Mouse (Mus musculus) heart, postnatal 0 days (tissue): ENCODE measurements around the gene Stx19. TPM values are rescaled to one million over a fixed set of nuclear protein-coding genes. Genes with fewer than 3 reads are reported as not detected.

Experiments
- ATAC-seq: fragments of 200-750 bp; cut with Nextera tagmentation; 2 replicates; pipeline ENCODE4 v1.8.0; 2017; ENCODE audit warnings: low read depth, moderate number of reproducible peaks, moderate library complexity; ENCODE audit not compliant: insufficient read depth
- DNase-seq: peaks from one replicate; pipeline ENCODE4 v3.0.0-alpha.2; 2016; ENCODE audit warnings: low spot score
- H3K27ac ChIP-seq: fragments of 300-500 bp; sonication (generic); 2 replicates; pipeline ENCODE4 v1.5.1; 2014; ENCODE audit warnings: low read depth, mild to moderate bottlenecking
- H3K27me3 ChIP-seq: fragments of 300-500 bp; sonication (generic); 2 replicates; pipeline ENCODE4 v1.6.1; 2014; ENCODE audit warnings: low read length, mixed read lengths; ENCODE audit not compliant: control insufficient read depth, insufficient read depth
- H3K36me3 ChIP-seq: fragments of 300-500 bp; sonication (generic); replicated peaks from 2 replicates; pipeline ENCODE4 v1.6.1; 2014; ENCODE audit warnings: low read length, mixed read lengths; ENCODE audit not compliant: control insufficient read depth, insufficient read depth
- H3K4me1 ChIP-seq: fragments of 300-500 bp; sonication (generic); 2 replicates; pipeline ENCODE4 v1.6.1; 2014; ENCODE audit warnings: antibody characterized with exemption; ENCODE audit not compliant: control insufficient read depth, insufficient read depth
- H3K4me2 ChIP-seq: fragments of 300-500 bp; sonication (generic); 2 replicates; pipeline ENCODE4 v1.6.1; 2014; ENCODE audit warnings: low read depth, mild to moderate bottlenecking, low read length, moderate library complexity
- H3K4me3 ChIP-seq: fragments of 300-500 bp; sonication (generic); 2 replicates; pipeline ENCODE4 v1.5.1; 2014; ENCODE audit warnings: low read depth, low read length
- H3K9ac ChIP-seq: fragments of 300-500 bp; sonication (generic); replicated peaks from 2 replicates; pipeline ENCODE4 v1.6.1; 2014; ENCODE audit warnings: low read depth, low read length, mixed read lengths
- H3K9me3 ChIP-seq: fragments of 300-500 bp; sonication (generic); replicated peaks from 2 replicates; pipeline ENCODE4 v1.6.1; 2016; ENCODE audit warnings: low read length; ENCODE audit not compliant: control insufficient read depth
- CTCF ChIP-seq: IDR thresholded peaks from 2 replicates; pipeline ENCODE4 v1.5.1; 2016; ENCODE audit warnings: antibody characterized with exemption, control low read depth, low read depth
- EP300 ChIP-seq: IDR thresholded peaks from 2 replicates; pipeline ENCODE4 v1.6.1; 2016; ENCODE audit warnings: antibody characterized with exemption, low read depth
- WGBS: fragments of 180-500 bp; shearing (Covaris S2); extraction: QIAGEN DNeasy Blood & Tissue Kit; methylation state at CpG from one replicate; pipeline ENCODE4 v1.1.7; 2014; 5-methylcytosine and 5-hydroxymethylcytosine counted together
- polyA plus RNA-seq: library from polyadenylated mRNA; unstranded; fragments of >200 nt; fragmentation: Nextera tagmentation; extraction: Ambion mirVana; gene quantifications from 2 replicates; pipeline ENCODE4 v1.2.1, GENCODE M21; 2015
- total RNA-seq: library from RNA; depleted of rRNA; stranded (reverse); fragments of >200 nt; gene quantifications from 2 replicates; pipeline ENCODE4 v1.2.3, GENCODE M21; 2014; ENCODE audit warnings: low replicate concordance

Gene Stx19
- total and polyA plus RNA-seq, 2 experiments from 2014 or later, result 0.07 TPM; not detected in 1

GRCm38 (mm10) chr16:62807249-62807979, 7.1 kb upstream of the Stx19 start:
- ATAC-seq (peak; percentile 51), DNase-seq (no peak)
- TF ChIP-seq EP300 (no peak), CTCF (no peak)
- Histone ChIP-seq H3K27me3 (no peaks in the 10 kb centered on the region), H3K4me1 (no peaks in the 10 kb centered on the region), H3K27ac (peak overlapping the region; percentile 41; the same call in 1 of the 2 replicates), H3K4me2 (no peak overlapping the region), H3K36me3 (peaks cover 17% of the 10 kb centered on the region), H3K9me3 (no peaks in the 10 kb centered on the region), H3K4me3 (no peak overlapping the region), H3K9ac (no peak overlapping the region)
- WGBS, result 58% methylated on average over 8 of the region's 8 CpGs

DNA sequence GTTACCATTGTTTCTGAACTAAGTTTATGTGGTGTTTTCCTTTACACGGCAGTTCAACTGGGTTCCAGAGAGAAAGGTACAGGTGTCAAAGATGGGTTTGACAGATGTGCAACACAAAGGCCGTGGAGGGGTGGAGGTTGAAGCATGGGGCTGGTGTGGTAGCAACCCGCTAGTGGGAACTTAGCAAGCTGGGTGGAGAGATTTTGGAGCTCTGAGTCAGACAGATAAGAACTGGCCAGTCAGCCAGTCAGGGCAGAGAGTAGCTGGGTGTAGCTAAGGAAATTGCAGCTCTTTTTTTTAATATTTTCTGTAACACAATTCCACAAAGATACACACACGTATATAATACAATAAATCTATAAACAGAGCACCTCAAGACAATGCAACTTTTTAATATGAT, 3.6 kb upstream of the Stx19 start:
- DNase-seq, result no peak
- no peak overlapping the region for H3K4me3 ChIP-seq
- WGBS, result 59% methylated on average over 4 of the region's 4 CpGs
- H3K9me3 ChIP-seq, result no peaks in the 10 kb centered on the region
- ATAC-seq, result no peak
- TF ChIP-seq EP300, result no peak
- no peak for TF ChIP-seq CTCF
- H3K4me2 ChIP-seq, result no peak overlapping the region
- H3K27ac ChIP-seq, result no peak overlapping the region
- no peak overlapping the region for H3K9ac ChIP-seq
- H3K36me3 ChIP-seq, result no peaks in the 10 kb centered on the region
- no peaks in the 10 kb centered on the region for H3K4me1 ChIP-seq
- no peaks in the 10 kb centered on the region for H3K27me3 ChIP-seq

DNA sequence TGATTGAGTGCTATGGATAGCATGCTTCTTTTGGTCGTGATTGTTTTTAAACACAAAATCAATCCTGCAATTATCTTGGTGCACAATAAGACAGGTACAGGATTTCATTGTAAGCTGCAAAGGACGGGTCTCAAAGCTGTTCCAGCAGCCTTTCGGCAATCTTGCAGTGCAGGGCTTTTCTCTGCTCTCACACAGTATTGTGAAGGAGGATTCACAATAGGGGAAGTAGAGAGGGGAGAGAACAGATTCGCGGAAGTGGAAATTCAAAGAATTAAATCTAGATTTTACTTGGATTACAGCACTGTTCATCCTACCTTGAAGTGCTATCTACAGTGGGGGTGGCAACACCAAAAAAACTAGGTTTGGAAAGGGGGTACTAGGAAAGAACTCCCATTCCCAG, 686 bp upstream of the Stx19 start:
- ATAC-seq, result no peak
- H3K4me2 ChIP-seq, result no peak overlapping the region
- H3K27me3 ChIP-seq, result no peaks in the 10 kb centered on the region
- 87% methylated on average over 5 of the region's 5 CpGs for WGBS
- H3K4me3 ChIP-seq, result no peak overlapping the region
- peaks cover 3% of the 10 kb centered on the region; the same call in 1 of the 2 replicates for H3K36me3 ChIP-seq
- DNase-seq, result no peak
- H3K9ac ChIP-seq, result no peak overlapping the region
- TF ChIP-seq CTCF (no peak), EP300 (no peak)
- no peaks in the 10 kb centered on the region for H3K4me1 ChIP-seq
- H3K9me3 ChIP-seq, result no peaks in the 10 kb centered on the region
- H3K27ac ChIP-seq, result no peak overlapping the region

GRCm38 (mm10) chr16:62822472-62822871, 8.0 kb downstream of the Stx19 start:
- no peaks in the 10 kb centered on the region for H3K9me3 ChIP-seq
- no peaks in the 10 kb centered on the region for H3K27me3 ChIP-seq
- 87% methylated on average over 6 of the region's 6 CpGs for whole genome bisulfite sequencing
- no peaks in the 10 kb centered on the region for H3K4me1 ChIP-seq
- H3K27ac ChIP-seq, result no peak overlapping the region
- TF ChIP-seq EP300 (no peak), CTCF (no peak)
- no peak for ATAC-seq
- peaks cover 8% of the 10 kb centered on the region for H3K36me3 ChIP-seq
- H3K9ac ChIP-seq, result no peak overlapping the region
- H3K4me3 ChIP-seq, result no peak overlapping the region
- no peak overlapping the region for H3K4me2 ChIP-seq
- DNase-seq, result no peak

GRCm38 (mm10) chr16:62826156-62827001, 11.9 kb downstream of the Stx19 start:
- Histone ChIP-seq H3K27me3 (no peaks in the 10 kb centered on the region), H3K9me3 (no peaks in the 10 kb centered on the region), H3K4me3 (no peak overlapping the region), H3K4me1 (no peaks in the 10 kb centered on the region), H3K9ac (no peak overlapping the region), H3K4me2 (no peak overlapping the region), H3K36me3 (peaks cover 5% of the 10 kb centered on the region; the same call in 1 of the 2 replicates), H3K27ac (no peak overlapping the region)
- no peak for ATAC-seq
- 65% methylated on average over 12 of the region's 12 CpGs for WGBS
- DNase-seq, result peak; percentile 37
- TF ChIP-seq CTCF (peak; percentile 78), EP300 (no peak)
